Mouse (Mus musculus): ENCODE data around the gene Rp9. TPM values are rescaled to one million over a fixed set of nuclear protein-coding genes. Genes with fewer than 3 reads are reported as not detected.
"Not testable (repeated sequence)": the region's sequence is repeated elsewhere in the genome, so short reads cannot be mapped to it uniquely, and the experiment has no call there.

The Rp9 gene
- polyA plus RNA-seq, 1 experiment = 30.8 TPM

DNA sequence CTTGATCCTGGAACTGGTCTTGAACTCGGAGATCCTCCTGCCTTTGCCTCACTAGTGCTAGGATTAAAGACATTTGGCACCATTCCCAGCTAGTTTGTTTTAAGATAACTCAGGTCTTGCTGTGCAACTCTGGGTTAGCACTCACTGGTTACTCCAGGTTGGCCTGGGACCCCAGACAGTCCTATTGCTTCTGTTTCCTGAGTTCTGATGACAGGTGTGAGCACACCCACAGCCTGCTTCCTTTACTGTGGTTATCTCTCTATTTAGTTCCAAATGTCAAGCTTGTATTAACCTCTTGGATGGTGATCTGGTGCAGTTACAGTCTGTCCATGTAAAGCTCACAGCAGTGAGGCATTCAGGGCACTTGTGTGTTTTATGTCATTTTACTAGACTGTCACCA, 46.0 kb downstream of the Rp9 start:
- Histone ChIP-seq H3K4me3 (ENCODE audit: insufficient read depth, low read length) (no peak overlapping the region), H3K4me1 (ENCODE audit: control insufficient read depth, insufficient read depth, low read length) (peaks cover 5% of the 10 kb centered on the region; the same call in 1 of the 2 replicates), H3K27ac (ENCODE audit: insufficient read depth, low read length) (no peak overlapping the region)
- TF ChIP-seq POLR2A (IDR thresholded peaks at IDR 0.05; ENCODE audit: low read depth, low read length) (no peak), CTCF (IDR thresholded peaks at IDR 0.05; ENCODE audit: borderline replicate concordance, insufficient read depth, low read length) (no peak)

DNA sequence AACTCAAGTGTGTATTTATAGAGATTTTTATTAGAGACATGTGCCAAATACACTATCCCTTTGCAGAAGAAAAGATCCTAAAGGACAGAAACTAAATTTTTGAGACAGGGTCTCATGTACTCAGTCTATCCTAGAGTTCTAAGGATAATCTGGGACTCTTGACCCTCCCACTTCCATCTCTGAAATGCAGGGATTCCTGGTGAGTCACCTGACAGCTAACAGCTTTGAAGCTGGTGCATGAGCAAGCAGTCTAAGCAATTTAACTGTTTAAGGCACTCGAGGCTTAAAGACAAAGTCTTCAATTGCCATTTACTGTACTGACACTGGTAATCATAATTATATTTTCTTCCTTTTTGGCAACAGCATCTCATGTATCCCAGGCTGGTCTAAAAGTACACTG, 47.0 kb downstream of the Rp9 start:
- TF ChIP-seq POLR2A (IDR thresholded peaks at IDR 0.05; ENCODE audit: low read depth, low read length) = no peak
- TF ChIP-seq CTCF (IDR thresholded peaks at IDR 0.05; ENCODE audit: borderline replicate concordance, insufficient read depth, low read length) = no peak
- Histone ChIP-seq H3K4me3 (ENCODE audit: insufficient read depth, low read length) (no peak overlapping the region), H3K27ac (ENCODE audit: insufficient read depth, low read length) (no peak overlapping the region), H3K4me1 (ENCODE audit: control insufficient read depth, insufficient read depth, low read length) (peaks cover 2% of the 10 kb centered on the region; the same call in 1 of the 2 replicates)

DNA sequence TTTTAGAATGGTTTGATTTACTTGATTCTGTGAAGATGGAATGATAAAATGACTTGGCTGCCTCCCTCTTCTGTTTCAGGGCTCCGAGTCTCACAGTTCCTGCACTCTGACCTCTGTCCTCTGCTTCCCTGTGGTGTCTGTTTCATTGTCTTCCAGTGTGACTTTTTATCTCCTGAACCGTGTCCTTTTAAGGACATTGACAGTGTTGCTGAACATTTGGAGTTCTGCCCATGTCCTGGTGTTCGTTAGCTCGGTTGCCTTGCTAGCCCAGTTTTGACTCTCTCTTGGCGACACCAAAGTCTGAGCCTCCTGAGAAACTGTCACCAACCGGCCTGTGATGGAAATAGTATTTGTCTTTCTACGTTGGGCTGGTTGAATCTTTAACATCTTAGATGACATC, 49.1 kb downstream of the Rp9 start:
- H3K27ac ChIP-seq (ENCODE audit: insufficient read depth, low read length) = no peak overlapping the region
- TF ChIP-seq POLR2A (IDR thresholded peaks at IDR 0.05; ENCODE audit: low read depth, low read length) (no peak), CTCF (IDR thresholded peaks at IDR 0.05; ENCODE audit: borderline replicate concordance, insufficient read depth, low read length) (no peak)
- H3K4me1 ChIP-seq (ENCODE audit: control insufficient read depth, insufficient read depth, low read length) = peaks cover 2% of the 10 kb centered on the region; the same call in 1 of the 2 replicates
- no peak overlapping the region for H3K4me3 ChIP-seq (ENCODE audit: insufficient read depth, low read length)

DNA sequence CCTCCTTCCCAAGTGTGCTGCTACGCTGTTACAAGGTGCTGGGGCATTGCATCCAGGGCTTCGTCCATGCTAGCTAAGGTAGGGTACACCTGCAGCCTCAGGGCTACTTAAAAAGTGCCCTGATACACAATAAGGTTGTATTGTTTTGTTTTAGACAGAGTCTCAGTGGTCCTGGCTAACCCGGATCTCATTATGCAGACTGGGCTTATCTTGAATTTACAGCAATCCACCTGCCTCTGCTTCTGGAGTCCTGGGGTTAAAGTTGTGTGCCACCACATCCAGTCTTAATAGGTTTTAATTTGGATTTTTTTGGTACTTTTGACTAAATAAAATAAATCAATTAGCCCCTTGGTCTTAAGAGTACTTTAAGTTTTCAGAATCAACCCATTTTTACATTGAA, 49.7 kb downstream of the Rp9 start:
- no peak overlapping the region for H3K27ac ChIP-seq (ENCODE audit: insufficient read depth, low read length)
- H3K4me1 ChIP-seq (ENCODE audit: control insufficient read depth, insufficient read depth, low read length) = peaks cover 2% of the 10 kb centered on the region; the same call in 1 of the 2 replicates
- H3K4me3 ChIP-seq (ENCODE audit: insufficient read depth, low read length) = no peak overlapping the region
- TF ChIP-seq POLR2A (IDR thresholded peaks at IDR 0.05; ENCODE audit: low read depth, low read length) (no peak), CTCF (IDR thresholded peaks at IDR 0.05; ENCODE audit: borderline replicate concordance, insufficient read depth, low read length) (no peak)

DNA sequence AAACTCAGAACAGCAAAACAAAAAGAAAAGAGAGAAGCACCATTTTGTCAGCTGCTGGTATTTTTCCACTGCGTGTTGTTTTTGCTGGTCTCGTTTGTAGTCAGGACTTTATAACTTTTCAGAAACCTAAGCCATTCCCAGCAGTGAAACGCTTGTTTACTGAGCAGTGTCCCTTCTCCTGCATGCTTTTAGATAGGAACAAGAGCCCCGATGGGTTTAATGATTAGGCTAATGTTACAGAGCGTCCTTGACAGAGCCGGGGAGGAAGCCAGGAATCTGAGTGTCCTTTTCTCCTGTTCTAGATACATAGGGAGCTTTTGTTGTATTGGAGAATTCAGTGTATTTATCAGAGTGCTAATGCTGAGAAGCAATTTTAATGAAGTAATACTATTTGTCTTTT, 52.0 kb downstream of the Rp9 start:
- Histone ChIP-seq H3K4me1 (ENCODE audit: control insufficient read depth, insufficient read depth, low read length) (peaks cover 2% of the 10 kb centered on the region; the same call in 1 of the 2 replicates), H3K27ac (ENCODE audit: insufficient read depth, low read length) (no peak overlapping the region), H3K4me3 (ENCODE audit: insufficient read depth, low read length) (no peak overlapping the region)
- TF ChIP-seq CTCF (IDR thresholded peaks at IDR 0.05; ENCODE audit: borderline replicate concordance, insufficient read depth, low read length) (no peak), POLR2A (IDR thresholded peaks at IDR 0.05; ENCODE audit: low read depth, low read length) (no peak)

DNA sequence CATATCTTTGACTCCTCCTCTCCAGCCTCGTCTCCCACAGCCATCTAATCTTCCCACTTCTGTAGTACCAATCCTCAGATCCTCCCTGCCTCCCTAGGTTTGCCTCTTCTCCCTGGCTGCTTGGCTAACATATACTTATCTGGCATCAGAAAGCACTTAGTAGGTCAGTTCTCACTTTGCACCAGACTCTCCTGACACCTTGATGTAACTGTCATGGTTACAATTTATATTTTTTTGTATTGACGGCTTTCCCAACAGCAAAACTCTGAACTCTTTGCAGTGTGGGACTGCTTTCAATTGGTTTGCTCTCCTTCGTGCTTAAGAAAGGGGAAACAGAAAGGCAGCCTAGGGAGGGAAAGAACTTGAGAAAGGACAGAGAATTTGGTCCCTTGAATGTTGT, 53.4 kb downstream of the Rp9 start:
- Histone ChIP-seq H3K4me1 (ENCODE audit: control insufficient read depth, insufficient read depth, low read length) (no peaks in the 10 kb centered on the region), H3K4me3 (ENCODE audit: insufficient read depth, low read length) (no peak overlapping the region), H3K27ac (ENCODE audit: insufficient read depth, low read length) (no peak overlapping the region)
- TF ChIP-seq CTCF (IDR thresholded peaks at IDR 0.05; ENCODE audit: borderline replicate concordance, insufficient read depth, low read length) = no peak
- TF ChIP-seq POLR2A (IDR thresholded peaks at IDR 0.05; ENCODE audit: low read depth, low read length) = no peak

DNA sequence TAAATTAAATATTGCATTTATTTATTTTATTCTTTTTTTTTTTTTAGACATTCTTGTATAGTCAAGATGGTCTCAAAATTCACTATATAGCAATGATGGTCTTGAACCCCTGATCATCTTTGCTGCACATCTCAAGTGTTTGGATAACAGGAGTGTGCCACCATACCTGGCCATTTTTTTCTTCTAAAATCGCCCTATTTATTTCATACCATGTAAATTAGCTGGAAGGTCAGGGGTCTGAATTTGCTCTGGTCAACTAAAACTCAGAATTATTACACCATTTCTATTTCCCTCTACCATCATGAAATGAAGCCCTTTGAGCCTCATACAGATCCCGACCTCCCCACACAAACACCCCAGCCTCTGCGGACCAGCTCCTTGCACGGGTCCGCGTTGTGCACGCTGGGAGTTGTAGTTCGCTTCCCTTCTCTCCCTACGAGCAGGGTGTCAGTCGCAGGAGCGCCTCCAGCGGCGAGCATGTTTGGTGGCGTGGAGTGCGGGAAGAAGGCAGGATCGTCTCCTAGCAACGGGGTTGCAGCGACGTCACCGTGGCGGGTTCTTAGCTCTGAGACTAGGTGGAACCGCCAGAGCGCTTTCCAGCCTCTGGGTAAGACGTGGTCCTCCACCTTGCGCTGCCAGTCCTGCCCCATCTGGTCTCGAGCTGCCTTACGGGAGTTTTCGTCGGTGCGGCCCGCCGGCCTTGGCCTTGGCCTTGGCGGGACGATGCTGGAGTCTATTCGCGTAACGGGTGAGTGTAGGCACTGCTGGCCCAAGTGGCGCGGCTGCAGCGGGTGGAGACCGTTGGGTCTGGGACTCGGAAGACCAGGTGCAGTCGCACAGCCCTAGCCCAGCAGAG, 58.3 kb downstream of the Rp9 start, which contains the start of gene 9530077C05Rik:
Gene 9530077C05Rik (plus strand): TSS at position 512 of the 856 bp plus-strand sequence.
- TF ChIP-seq POLR2A (IDR thresholded peaks at IDR 0.05; ENCODE audit: low read depth, low read length) = no peak
- TF ChIP-seq CTCF (IDR thresholded peaks at IDR 0.05; ENCODE audit: borderline replicate concordance, insufficient read depth, low read length) = peak; percentile 97
- Histone ChIP-seq H3K4me1 (ENCODE audit: control insufficient read depth, insufficient read depth, low read length) (no peaks in the 10 kb centered on the region), H3K4me3 (ENCODE audit: insufficient read depth, low read length) (peak within 1 kb of the TSS; percentile 56), H3K27ac (ENCODE audit: insufficient read depth, low read length) (no peak within 1 kb of the TSS)

DNA sequence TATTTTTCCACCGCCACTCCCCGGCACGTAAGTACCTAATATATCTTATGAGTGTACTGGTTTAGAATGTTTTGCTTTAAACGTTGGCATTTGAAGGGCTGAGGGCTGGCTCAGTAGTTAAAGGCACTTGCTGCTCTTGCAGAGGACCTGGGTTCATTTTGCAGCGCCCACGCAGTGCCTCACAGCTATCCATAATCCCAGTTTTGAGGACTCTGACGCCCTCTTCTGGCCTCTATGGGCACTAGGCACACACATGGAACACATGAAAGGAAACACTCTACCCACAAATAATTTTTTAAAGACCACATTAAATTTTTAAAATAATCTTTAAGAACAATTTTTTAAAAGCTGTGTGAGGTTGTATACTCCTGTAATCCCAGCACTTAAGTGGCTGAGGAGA, 60.0 kb downstream of the Rp9 start:
- no peak overlapping the region for H3K27ac ChIP-seq (ENCODE audit: insufficient read depth, low read length)
- TF ChIP-seq POLR2A (IDR thresholded peaks at IDR 0.05; ENCODE audit: low read depth, low read length) = no peak
- no peak for TF ChIP-seq CTCF (IDR thresholded peaks at IDR 0.05; ENCODE audit: borderline replicate concordance, insufficient read depth, low read length)
- no peak overlapping the region for H3K4me3 ChIP-seq (ENCODE audit: insufficient read depth, low read length)
- H3K4me1 ChIP-seq (ENCODE audit: control insufficient read depth, insufficient read depth, low read length) = no peaks in the 10 kb centered on the region

DNA sequence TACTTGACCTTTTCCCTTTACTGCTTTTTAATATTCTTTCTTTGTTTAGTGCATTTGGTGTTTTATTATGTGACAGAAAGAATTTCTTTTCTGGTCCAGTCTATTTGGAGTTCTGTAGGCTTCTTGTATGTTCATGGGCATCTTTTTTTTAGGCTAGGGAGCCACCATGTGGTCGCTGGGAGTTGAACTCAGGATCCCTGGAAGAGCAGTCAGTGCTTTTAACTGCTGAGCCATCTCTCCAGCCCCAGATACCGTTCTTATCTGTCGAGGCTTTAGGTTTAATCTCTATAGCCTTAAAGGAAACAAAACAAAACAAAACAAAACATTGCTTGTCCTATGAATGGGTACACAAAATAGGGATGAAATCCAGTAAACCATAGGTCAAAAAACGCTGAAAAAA, 61.2 kb downstream of the Rp9 start:
- not testable (repeated sequence) for H3K27ac ChIP-seq (ENCODE audit: insufficient read depth, low read length); H3K4me1 ChIP-seq (ENCODE audit: control insufficient read depth, insufficient read depth, low read length); H3K4me3 ChIP-seq (ENCODE audit: insufficient read depth, low read length)
- TF ChIP-seq CTCF (IDR thresholded peaks at IDR 0.05; ENCODE audit: borderline replicate concordance, insufficient read depth, low read length) = 0 out of 2 replicates have a peak, but pooled peaks have one; percentile 2

DNA sequence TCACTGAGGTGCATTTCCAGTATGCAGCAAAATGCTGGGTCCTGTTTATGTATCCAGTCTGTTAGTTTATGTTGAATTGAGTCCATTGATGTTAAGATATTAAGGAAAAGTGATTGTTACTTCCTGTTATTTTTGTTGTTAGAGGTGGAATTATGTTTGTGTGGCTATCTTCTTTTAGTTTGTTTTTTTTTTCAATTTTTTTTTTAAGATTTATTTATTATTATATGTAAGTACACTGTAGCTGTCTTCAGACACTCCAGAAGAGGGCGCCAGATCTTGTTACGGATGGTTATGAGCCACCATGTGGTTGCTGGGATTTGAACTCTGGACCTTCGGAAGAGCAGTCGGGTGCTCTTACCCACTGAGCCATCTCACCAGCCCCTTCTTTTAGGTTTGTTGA, 61.9 kb downstream of the Rp9 start:
- H3K4me1 ChIP-seq (ENCODE audit: control insufficient read depth, insufficient read depth, low read length); H3K4me3 ChIP-seq (ENCODE audit: insufficient read depth, low read length); H3K27ac ChIP-seq (ENCODE audit: insufficient read depth, low read length): not testable (repeated sequence)

Data from embryonic fibroblast, embryonic 13.5 days (primary cell).